Mouse (Mus musculus) cerebellum, adult 11-12 months (tissue): ENCODE measurements around the gene Celf2.

ENCODE experiments used
- DNase-seq: peaks from one replicate; pipeline ENCODE4 v3.0.0; 2022

The Celf2 gene

GRCm38 (mm10) chr2:7260186-7260585 lies 249.2 kb downstream of the Celf2 start:
- no peak for DNase-seq

GRCm38 (mm10) chr2:7259616-7260015 lies 249.7 kb downstream of the Celf2 start:
- DNase-seq = no peak

GRCm38 (mm10) chr2:7256023-7256422 lies 253.3 kb downstream of the Celf2 start:
- DNase-seq = no peak

GRCm38 (mm10) chr2:7255386-7255785 lies 254.0 kb downstream of the Celf2 start:
- DNase-seq = no peak

GRCm38 (mm10) chr2:7250314-7250713 lies 259.0 kb downstream of the Celf2 start:
- DNase-seq = no peak

GRCm38 (mm10) chr2:7249002-7249401 lies 260.4 kb downstream of the Celf2 start:
- no peak for DNase-seq

- no peak for DNase-seq
Measured at GRCm38 (mm10) chr2:7245958-7246774, 263.2 kb downstream of the Celf2 start.

GRCm38 (mm10) chr2:7242139-7242538 lies 267.2 kb downstream of the Celf2 start:
- no peak for DNase-seq

- DNase-seq = no peak
Measured at GRCm38 (mm10) chr2:7241523-7241941, 267.8 kb downstream of the Celf2 start.

- no peak for DNase-seq
Measured at GRCm38 (mm10) chr2:7237283-7237682, 272.1 kb downstream of the Celf2 start.

- no peak for DNase-seq
Measured at GRCm38 (mm10) chr2:7236452-7236851, 272.9 kb downstream of the Celf2 start.

GRCm38 (mm10) chr2:7235059-7235741 lies 274.2 kb downstream of the Celf2 start:
- no peak for DNase-seq

- no peak for DNase-seq
Measured at GRCm38 (mm10) chr2:7234587-7234986, 274.8 kb downstream of the Celf2 start.

- DNase-seq = no peak
Measured at GRCm38 (mm10) chr2:7233411-7233810, 276.0 kb downstream of the Celf2 start.

- no peak for DNase-seq
Measured at GRCm38 (mm10) chr2:7226785-7227184, 282.6 kb downstream of the Celf2 start.

GRCm38 (mm10) chr2:7224346-7225071 lies 284.9 kb downstream of the Celf2 start:
- no peak for DNase-seq

- no peak for DNase-seq
Measured at GRCm38 (mm10) chr2:7223538-7223937, 285.8 kb downstream of the Celf2 start.

GRCm38 (mm10) chr2:7222886-7223285 lies 286.5 kb downstream of the Celf2 start:
- DNase-seq = no peak

GRCm38 (mm10) chr2:7221856-7222255 lies 287.5 kb downstream of the Celf2 start:
- no peak for DNase-seq

GRCm38 (mm10) chr2:7218101-7218500 lies 291.3 kb downstream of the Celf2 start:
- no peak for DNase-seq

- no peak for DNase-seq
Measured at GRCm38 (mm10) chr2:7207691-7208504, 301.5 kb downstream of the Celf2 start.

- DNase-seq = no peak
Measured at GRCm38 (mm10) chr2:7193413-7193812, 315.9 kb downstream of the Celf2 start.

GRCm38 (mm10) chr2:7179186-7179585 lies 330.2 kb downstream of the Celf2 start:
- DNase-seq = no peak
